ENCODE assay signal across 10 mouse cellular contexts in the genomic region with DNA sequence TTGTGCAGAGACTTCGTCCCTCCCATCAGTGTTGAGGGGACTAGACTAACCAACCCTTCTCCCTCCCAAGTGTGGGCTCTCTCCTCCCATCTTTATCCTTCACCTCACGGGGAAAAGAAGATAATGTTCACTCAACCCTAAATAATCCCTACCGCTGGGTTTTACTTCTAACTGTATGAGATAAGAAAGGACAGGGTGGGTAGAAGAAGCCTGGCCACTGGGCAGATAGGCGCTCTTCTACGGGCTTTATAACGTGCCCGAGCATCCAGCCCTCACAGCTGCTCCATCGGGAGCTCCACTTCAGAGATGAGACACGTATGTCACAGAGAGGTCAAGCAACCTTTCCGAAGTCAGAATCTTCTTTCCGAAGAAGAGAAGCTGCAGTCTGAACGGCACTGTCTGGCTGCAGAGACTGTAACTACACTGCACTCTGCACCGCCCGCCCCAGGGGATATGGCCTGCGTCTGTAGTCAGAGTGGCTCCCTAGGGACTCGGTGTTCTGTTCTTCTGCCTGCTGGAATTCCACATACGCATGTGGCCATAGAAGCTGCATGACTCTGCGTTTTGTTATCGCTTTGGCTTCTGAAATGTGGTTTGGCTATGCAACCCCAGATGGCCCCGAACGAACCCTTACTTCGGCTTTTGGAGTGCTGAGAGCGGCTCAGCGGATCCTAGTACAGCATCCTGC. TPM values are rescaled to one million over a fixed set of nuclear protein-coding genes. Genes with fewer than 3 reads are reported as not detected.
A peak's percentile ranks its signal among the peaks of the same experiment; 100 is the strongest.
DNase-seq lines count a peak whose midpoint lies in the region; ATAC-seq and TF ChIP-seq lines count a peak whose summit lies in the region.
"Had no signal": no experiment of that assay in that cellular context is flagged by ENCODE, and none has a peak within 500 bp of the region (broad histone marks: within the 10 kb centered on the region; RNA-seq: fewer than 3 reads in every experiment).

No protein-coding gene starts in this region.

- H3K4me2 ChIP-seq in heart, embryonic 12.5 days, result no peak overlapping the region
- no peak overlapping the region for H3K4me2 ChIP-seq in forebrain, postnatal 0 days (ENCODE audit: low read depth)
- H3K4me2 ChIP-seq: lung, embryonic 15.5 days had no signal

- peaks cover 32% of the 10 kb centered on the region for H3K4me1 ChIP-seq in heart, embryonic 12.5 days (replicated peaks)
- no peaks in the 10 kb centered on the region for H3K4me1 ChIP-seq in forebrain, postnatal 0 days (ENCODE audit: insufficient read depth)

- WGBS in heart, embryonic 12.5 days, result 62% methylated on average over 24 of the region's 24 CpGs
- WGBS in forebrain, postnatal 0 days, result 82% methylated on average over 24 of the region's 24 CpGs

- no peak for ATAC-seq in heart, embryonic 12.5 days (ENCODE audit: insufficient number of reproducible peaks, low FRiP score)
- peak; percentile 68 for ATAC-seq in megakaryocyte, adult 5-6 weeks (ENCODE audit: poor library complexity, severe bottlenecking)
- no peak for ATAC-seq in monocyte, adult 5-6 weeks (replicated peaks; ENCODE audit: insufficient number of reproducible peaks, low FRiP score, low TSS enrichment, poor library complexity, severe bottlenecking)
- ATAC-seq in forebrain, postnatal 0 days, result no peak

- TF ChIP-seq CTCF in forebrain, postnatal 0 days (IDR thresholded peaks at IDR 0.05; ENCODE audit: low read depth), result no peak

- H3K9me3 ChIP-seq in heart, embryonic 12.5 days (replicated peaks), result no peaks in the 10 kb centered on the region
- no peaks in the 10 kb centered on the region for H3K9me3 ChIP-seq in forebrain, postnatal 0 days (ENCODE audit: low read length)
- H3K9me3 ChIP-seq: lung, embryonic 15.5 days had no signal

- no peak overlapping the region for H3K9ac ChIP-seq in heart, embryonic 12.5 days
- H3K9ac ChIP-seq in forebrain, postnatal 0 days, result no peak overlapping the region
- H3K9ac ChIP-seq: lung, embryonic 15.5 days had no signal

- H3K36me3 ChIP-seq in heart, embryonic 12.5 days, result peaks cover 49% of the 10 kb centered on the region
- peaks cover 24% of the 10 kb centered on the region; the same call in 1 of the 2 replicates for H3K36me3 ChIP-seq in forebrain, postnatal 0 days (ENCODE audit: insufficient read depth)

- H3K27me3 ChIP-seq in heart, embryonic 12.5 days (replicated peaks), result no peaks in the 10 kb centered on the region
- no peaks in the 10 kb centered on the region for H3K27me3 ChIP-seq in forebrain, postnatal 0 days (ENCODE audit: insufficient read depth, low read length)
- H3K27me3 ChIP-seq: lung, embryonic 15.5 days had no signal

- H3K4me3 ChIP-seq in heart, embryonic 12.5 days, result no peak overlapping the region
- H3K4me3 ChIP-seq in forebrain, postnatal 0 days (ENCODE audit: low read depth, low read length), result no peak overlapping the region
- H3K4me3 ChIP-seq: lung, embryonic 15.5 days had no signal

- DNase-seq in heart, adult 11 months, result peak; percentile 99
- peak; percentile 73 for DNase-seq in c-Kit-positive CD71-positive TER-119-negative erythroid progenitor cells, embryonic 14.5 days (ENCODE audit: low read depth)
- DNase-seq in heart, postnatal 25 days (ENCODE audit: low spot score), result peak; percentile 66
- DNase-seq in forebrain, postnatal 0 days, result no peak
- DNase-seq in lung, postnatal 36 days, result no peak
- DNase-seq: cerebellum, adult 9-10 months had no signal

- intact Hi-C loops in heart, postnatal 25 days (cut with DNase I), result no loop called here

- H3K27ac ChIP-seq in heart, embryonic 12.5 days (ENCODE audit: poor library complexity, severe bottlenecking), result no peak overlapping the region
- H3K27ac ChIP-seq in forebrain, postnatal 0 days (ENCODE audit: low read depth, low read length), result no peak overlapping the region
- H3K27ac ChIP-seq: lung, embryonic 15.5 days had no signal

RNA-seq across cellular contexts. Expression of a gene that starts 18.7 kb away (rescaled TPM):
- polyA plus RNA-seq in heart, embryonic 12.5 days (2016; fragmentation: Nextera tagmentation; extraction: Ambion mirVana), result 34.2 and 35.3 TPM in 2 replicates
- total RNA-seq in heart, postnatal 25 days (2021), result 10 to 100 TPM; 17.8 to 18.9 TPM
- 44.2 and 46.2 TPM in 2 replicates for total RNA-seq in megakaryocyte, adult 5-6 weeks (2015)
- total RNA-seq in megakaryocyte, adult 5-6 weeks (2017), result 39.2 and 44.9 TPM in 2 replicates
- 22.0 to 45.7 TPM (median 31.4 TPM) in 3 replicates for total RNA-seq in monocyte, adult 5-6 weeks (2017)
- 17.1 and 19.6 TPM in 2 replicates for total RNA-seq in forebrain, postnatal 0 days (2014; rRNA removed)
- 20.9 and 22.7 TPM in 2 replicates for polyA plus RNA-seq in forebrain, postnatal 0 days (2015; fragmentation: Nextera tagmentation; extraction: Ambion mirVana)

RNA-seq across cellular contexts. Expression of a gene that starts 54.4 kb away (rescaled TPM):
- 6.2 TPM in 2 replicates for polyA plus RNA-seq in heart, embryonic 12.5 days (2016; fragmentation: Nextera tagmentation; extraction: Ambion mirVana)
- 10 to 100 TPM; 63.5 to 63.6 TPM for total RNA-seq in heart, postnatal 25 days (2021)
- total RNA-seq in megakaryocyte, adult 5-6 weeks (2015), result 1.4 and 1.8 TPM in 2 replicates
- total RNA-seq in megakaryocyte, adult 5-6 weeks (2017), result 1.1 and 1.3 TPM in 2 replicates
- 2.1 to 3.7 TPM (median 2.6 TPM) in 3 replicates for total RNA-seq in monocyte, adult 5-6 weeks (2017)
- 16.1 and 20.8 TPM in 2 replicates for total RNA-seq in forebrain, postnatal 0 days (2014; rRNA removed)
- polyA plus RNA-seq in forebrain, postnatal 0 days (2015; fragmentation: Nextera tagmentation; extraction: Ambion mirVana), result 0.98 and 1.2 TPM in 2 replicates

Comparison
In these comparisons a context has a peak if more than half of its experiments do, and no peak if none do; other contexts are left out.
1. DNase-seq: peak in heart, adult 11 months (single experiment), c-Kit-positive CD71-positive TER-119-negative erythroid progenitor cells, embryonic 14.5 days (single experiment) and heart, postnatal 25 days (single experiment); none in forebrain, postnatal 0 days (single experiment) and lung, postnatal 36 days (single experiment).